Mouse (Mus musculus): ENCODE measurements around the gene Tent4a. TPM values are rescaled to one million over a fixed set of nuclear protein-coding genes. Genes with fewer than 3 reads are reported as not detected.

The Tent4a gene
- polyA plus RNA-seq, 1 experiment from 2014 or later: 4.8 TPM

GRCm38 (mm10) chr13:69563905-69564304 is 29.5 kb upstream of the Tent4a start:
- Histone ChIP-seq H3K27me3 (ENCODE audit: control insufficient read depth, insufficient read depth, low read length) (no peaks in the 10 kb centered on the region), H3K4me3 (replicated peaks; ENCODE audit: low read length) (no peak overlapping the region), H3K36me3 (ENCODE audit: control insufficient read depth, insufficient read depth, low read length) (no peaks in the 10 kb centered on the region), H3K9ac (ENCODE audit: low read length) (no peak overlapping the region), H3K27ac (ENCODE audit: low read length) (peak overlapping the region; percentile 60; the same call in 1 of the 2 replicates), H3K9me3 (replicated peaks; ENCODE audit: control insufficient read depth, low read length) (no peaks in the 10 kb centered on the region), H3K4me1 (ENCODE audit: control insufficient read depth, insufficient read depth, low read length) (no peaks in the 10 kb centered on the region), H3K4me2 (ENCODE audit: low read depth, low read length) (no peak overlapping the region)
- 44% methylated on average over 3 of the region's 3 CpGs for WGBS
- ATAC-seq (ENCODE audit: insufficient read depth, low FRiP score): peak; percentile 56; the same call in 1 of the 2 replicates

- Histone ChIP-seq H3K36me3 (ENCODE audit: control insufficient read depth, insufficient read depth, low read length) (no peaks in the 10 kb centered on the region), H3K4me1 (ENCODE audit: control insufficient read depth, insufficient read depth, low read length) (no peaks in the 10 kb centered on the region), H3K27me3 (ENCODE audit: control insufficient read depth, insufficient read depth, low read length) (no peaks in the 10 kb centered on the region), H3K4me3 (replicated peaks; ENCODE audit: low read length) (no peak overlapping the region), H3K27ac (ENCODE audit: low read length) (peak overlapping the region; percentile 60), H3K9ac (ENCODE audit: low read length) (no peak overlapping the region), H3K4me2 (ENCODE audit: low read depth, low read length) (no peak overlapping the region), H3K9me3 (replicated peaks; ENCODE audit: control insufficient read depth, low read length) (no peaks in the 10 kb centered on the region)
- 57% methylated on average over 12 of the region's 12 CpGs for WGBS
- ATAC-seq (ENCODE audit: insufficient read depth, low FRiP score): 0 out of 2 replicates have a peak, but pooled peaks have one; percentile 44
Observed at GRCm38 (mm10) chr13:69562654-69563574, 28.5 kb upstream of the Tent4a start.

- Histone ChIP-seq H3K27me3 (ENCODE audit: control insufficient read depth, insufficient read depth, low read length) (no peaks in the 10 kb centered on the region), H3K4me2 (ENCODE audit: low read depth, low read length) (no peak overlapping the region), H3K27ac (ENCODE audit: low read length) (no peak overlapping the region), H3K9me3 (replicated peaks; ENCODE audit: control insufficient read depth, low read length) (no peaks in the 10 kb centered on the region), H3K9ac (ENCODE audit: low read length) (no peak overlapping the region), H3K4me1 (ENCODE audit: control insufficient read depth, insufficient read depth, low read length) (no peaks in the 10 kb centered on the region), H3K36me3 (ENCODE audit: control insufficient read depth, insufficient read depth, low read length) (no peaks in the 10 kb centered on the region), H3K4me3 (replicated peaks; ENCODE audit: low read length) (no peak overlapping the region)
- no peak for ATAC-seq (ENCODE audit: insufficient read depth, low FRiP score)
- 83% methylated on average over 9 of the region's 9 CpGs for WGBS
Observed at GRCm38 (mm10) chr13:69562004-69562403, 27.6 kb upstream of the Tent4a start.

GRCm38 (mm10) chr13:69559291-69559961 is 25.0 kb upstream of the Tent4a start:
- no peak overlapping the region for H3K4me3 ChIP-seq (replicated peaks; ENCODE audit: low read length)
- ATAC-seq (ENCODE audit: insufficient read depth, low FRiP score): no peak; the same call in 1 of the 2 replicates
- no peaks in the 10 kb centered on the region for H3K27me3 ChIP-seq (ENCODE audit: control insufficient read depth, insufficient read depth, low read length)
- H3K9me3 ChIP-seq (replicated peaks; ENCODE audit: control insufficient read depth, low read length): no peaks in the 10 kb centered on the region
- 0 out of 2 replicates have a peak overlapping the region, but pooled peaks have one; percentile 39 for H3K27ac ChIP-seq (ENCODE audit: low read length)
- H3K4me1 ChIP-seq (ENCODE audit: control insufficient read depth, insufficient read depth, low read length): no peaks in the 10 kb centered on the region
- 55% methylated on average over 13 of the region's 13 CpGs for WGBS
- H3K9ac ChIP-seq (ENCODE audit: low read length): no peak overlapping the region
- peak overlapping the region; percentile 19; the same call in 1 of the 2 replicates for H3K4me2 ChIP-seq (ENCODE audit: low read depth, low read length)
- no peaks in the 10 kb centered on the region for H3K36me3 ChIP-seq (ENCODE audit: control insufficient read depth, insufficient read depth, low read length)

GRCm38 (mm10) chr13:69558098-69558660 is 23.8 kb upstream of the Tent4a start:
- no peaks in the 10 kb centered on the region for H3K27me3 ChIP-seq (ENCODE audit: control insufficient read depth, insufficient read depth, low read length)
- H3K9me3 ChIP-seq (replicated peaks; ENCODE audit: control insufficient read depth, low read length): no peaks in the 10 kb centered on the region
- H3K4me2 ChIP-seq (ENCODE audit: low read depth, low read length): no peak overlapping the region
- H3K27ac ChIP-seq (ENCODE audit: low read length): no peak overlapping the region
- no peak overlapping the region for H3K9ac ChIP-seq (ENCODE audit: low read length)
- H3K4me1 ChIP-seq (ENCODE audit: control insufficient read depth, insufficient read depth, low read length): no peaks in the 10 kb centered on the region
- no peak for ATAC-seq (ENCODE audit: insufficient read depth, low FRiP score)
- 74% methylated on average over 6 of the region's 6 CpGs for WGBS
- H3K4me3 ChIP-seq (replicated peaks; ENCODE audit: low read length): no peak overlapping the region
- H3K36me3 ChIP-seq (ENCODE audit: control insufficient read depth, insufficient read depth, low read length): no peaks in the 10 kb centered on the region

- ATAC-seq (ENCODE audit: insufficient read depth, low FRiP score): no peak
Observed at GRCm38 (mm10) chr13:69556728-69557127, 22.3 kb upstream of the Tent4a start.

GRCm38 (mm10) chr13:69555957-69556482 is 21.6 kb upstream of the Tent4a start:
- no peak overlapping the region for H3K9ac ChIP-seq (ENCODE audit: low read length)
- no peak overlapping the region for H3K4me3 ChIP-seq (replicated peaks; ENCODE audit: low read length)
- no peak overlapping the region for H3K4me2 ChIP-seq (ENCODE audit: low read depth, low read length)
- no peak overlapping the region for H3K27ac ChIP-seq (ENCODE audit: low read length)
- no peak for ATAC-seq (ENCODE audit: insufficient read depth, low FRiP score)
- H3K4me1 ChIP-seq (ENCODE audit: control insufficient read depth, insufficient read depth, low read length): no peaks in the 10 kb centered on the region
- no peaks in the 10 kb centered on the region for H3K36me3 ChIP-seq (ENCODE audit: control insufficient read depth, insufficient read depth, low read length)
- no peaks in the 10 kb centered on the region for H3K9me3 ChIP-seq (replicated peaks; ENCODE audit: control insufficient read depth, low read length)
- WGBS: 77% methylated on average over 6 of the region's 6 CpGs
- H3K27me3 ChIP-seq (ENCODE audit: control insufficient read depth, insufficient read depth, low read length): no peaks in the 10 kb centered on the region

More at GRCm38 (mm10) chr13:69556728-69557127, 22.3 kb upstream of the Tent4a start:
- no peak overlapping the region for H3K4me2 ChIP-seq (ENCODE audit: low read depth, low read length)
- no peaks in the 10 kb centered on the region for H3K36me3 ChIP-seq (ENCODE audit: control insufficient read depth, insufficient read depth, low read length)
- no peak overlapping the region for H3K9ac ChIP-seq (ENCODE audit: low read length)
- no peaks in the 10 kb centered on the region for H3K9me3 ChIP-seq (replicated peaks; ENCODE audit: control insufficient read depth, low read length)
- no peaks in the 10 kb centered on the region for H3K27me3 ChIP-seq (ENCODE audit: control insufficient read depth, insufficient read depth, low read length)
- H3K27ac ChIP-seq (ENCODE audit: low read length): no peak overlapping the region
- no peak overlapping the region for H3K4me3 ChIP-seq (replicated peaks; ENCODE audit: low read length)
- H3K4me1 ChIP-seq (ENCODE audit: control insufficient read depth, insufficient read depth, low read length): no peaks in the 10 kb centered on the region

GRCm38 (mm10) chr13:69555045-69555444 is 20.6 kb upstream of the Tent4a start:
- Histone ChIP-seq H3K27ac (ENCODE audit: low read length) (no peak overlapping the region), H3K36me3 (ENCODE audit: control insufficient read depth, insufficient read depth, low read length) (no peaks in the 10 kb centered on the region), H3K4me3 (replicated peaks; ENCODE audit: low read length) (no peak overlapping the region), H3K4me1 (ENCODE audit: control insufficient read depth, insufficient read depth, low read length) (no peaks in the 10 kb centered on the region), H3K27me3 (ENCODE audit: control insufficient read depth, insufficient read depth, low read length) (no peaks in the 10 kb centered on the region), H3K9me3 (replicated peaks; ENCODE audit: control insufficient read depth, low read length) (no peaks in the 10 kb centered on the region), H3K4me2 (ENCODE audit: low read depth, low read length) (no peak overlapping the region), H3K9ac (ENCODE audit: low read length) (no peak overlapping the region)
- 23% methylated on average over 8 of the region's 8 CpGs for WGBS
- no peak for ATAC-seq (ENCODE audit: insufficient read depth, low FRiP score)
